Mouse (Mus musculus) heart, adult 18-20 months (tissue): ENCODE measurements around the gene Col13a1. TPM values are rescaled to one million over a fixed set of nuclear protein-coding genes. Genes with fewer than 3 reads are reported as not detected.
A peak's percentile ranks its signal among the peaks of the same experiment; 100 is the strongest.

ENCODE experiments used
- DNase-seq, 2 experiments: peaks; one replicate each; pipeline ENCODE4 v3.0.0; 2021 to 2022; ENCODE audit warnings: mixed read lengths in 1 of 2
- total RNA-seq, 2 experiments: library from RNA; stranded (reverse); gene quantifications; 2 replicates each; pipeline ENCODE4 v1.2.3; 2021

Gene Col13a1
- total RNA-seq, 2 experiments from 2014 or later, result 0.49 to 0.72 TPM

DNA sequence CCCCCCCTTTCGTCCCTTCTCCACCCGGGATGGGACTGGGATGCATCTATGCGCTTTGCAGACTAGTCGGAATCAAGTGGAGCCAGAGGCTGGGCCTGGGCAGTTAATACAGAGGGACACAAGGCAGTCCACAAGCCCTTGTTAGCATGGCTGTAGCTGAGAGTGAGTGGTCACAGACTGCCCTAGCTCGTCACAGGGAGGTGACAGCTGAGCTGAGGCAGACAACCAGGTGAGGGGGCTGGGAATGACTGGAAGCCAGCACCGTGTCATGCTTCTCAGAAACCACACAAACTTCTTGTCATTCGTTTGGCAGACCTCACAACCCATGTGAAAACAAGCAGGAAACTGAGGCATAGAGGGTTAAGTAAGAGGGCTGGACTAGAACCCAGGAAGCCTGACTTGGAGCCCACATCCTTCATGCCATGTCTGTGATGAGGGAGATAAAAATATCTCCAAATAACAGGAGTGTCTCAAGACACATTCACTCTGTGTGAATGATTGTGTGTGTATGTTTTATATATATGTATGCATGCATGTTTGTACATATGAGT, 10.8 kb downstream of the Col13a1 start:
- DNase-seq, result no peak

DNA sequence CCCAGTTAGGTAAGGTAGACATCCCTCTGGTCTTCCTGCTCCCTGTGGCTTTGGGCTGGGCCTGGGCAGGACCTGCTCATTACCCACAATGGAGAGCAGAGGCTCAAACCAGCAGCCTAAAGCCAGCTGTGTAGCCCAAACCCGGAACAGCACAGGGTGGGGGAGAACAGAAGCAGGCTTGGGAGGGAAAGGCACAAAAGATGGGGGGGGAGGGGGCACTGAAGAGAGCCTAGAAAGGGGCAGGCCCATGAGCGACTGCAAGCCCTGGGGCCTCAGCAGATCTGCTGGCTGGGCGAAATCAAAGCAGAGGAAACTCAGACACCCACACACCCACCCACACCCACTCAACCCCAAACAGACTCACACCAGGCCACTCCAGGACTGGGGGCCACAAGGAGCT, 11.7 kb downstream of the Col13a1 start:
- no peak for DNase-seq

DNA sequence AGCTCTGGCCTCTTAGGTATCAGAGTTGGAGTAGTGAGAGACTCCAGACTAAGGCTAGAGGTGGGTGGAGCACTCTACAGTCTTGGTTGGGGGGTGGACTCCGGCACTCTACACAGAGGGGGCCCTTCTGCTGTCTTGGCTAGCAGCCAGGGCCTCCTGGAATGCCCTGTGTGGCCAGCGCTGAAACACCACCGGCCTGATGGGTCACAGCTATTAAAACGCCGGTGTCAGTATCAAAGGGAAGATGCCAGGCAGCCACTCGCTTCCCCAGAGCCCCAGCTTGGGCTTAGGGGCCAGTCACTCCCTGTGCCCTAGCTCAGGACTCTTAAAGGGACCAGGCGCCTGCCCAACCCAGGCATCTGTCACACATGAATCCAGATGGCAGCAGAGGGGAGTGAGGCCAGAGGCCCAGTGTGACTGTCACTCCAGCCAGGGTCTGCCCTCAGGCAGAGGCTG, 13.5 kb downstream of the Col13a1 start:
- no peak for DNase-seq

DNA sequence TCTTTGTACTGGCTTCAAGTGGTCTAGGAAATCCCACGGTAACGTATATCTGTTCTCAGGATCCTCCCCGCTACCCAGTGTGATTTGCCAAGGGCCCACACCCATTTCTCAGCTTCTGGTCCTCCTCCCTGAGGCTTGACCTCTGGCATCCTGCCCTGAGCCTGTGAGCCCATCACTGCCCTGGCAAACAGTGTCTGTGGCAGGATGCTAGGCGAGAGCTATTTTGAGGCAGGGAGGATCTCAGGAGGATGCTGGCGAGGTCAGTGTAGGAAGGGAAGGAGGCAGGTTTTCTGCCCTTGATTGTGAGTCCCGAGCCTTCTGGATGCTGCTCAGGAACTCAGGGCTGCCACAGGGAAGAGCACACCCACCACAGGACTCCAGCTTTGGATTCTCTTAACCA, 22.2 kb downstream of the Col13a1 start:
- DNase-seq, result peak in 1 of 2 experiments; percentile 47

DNA sequence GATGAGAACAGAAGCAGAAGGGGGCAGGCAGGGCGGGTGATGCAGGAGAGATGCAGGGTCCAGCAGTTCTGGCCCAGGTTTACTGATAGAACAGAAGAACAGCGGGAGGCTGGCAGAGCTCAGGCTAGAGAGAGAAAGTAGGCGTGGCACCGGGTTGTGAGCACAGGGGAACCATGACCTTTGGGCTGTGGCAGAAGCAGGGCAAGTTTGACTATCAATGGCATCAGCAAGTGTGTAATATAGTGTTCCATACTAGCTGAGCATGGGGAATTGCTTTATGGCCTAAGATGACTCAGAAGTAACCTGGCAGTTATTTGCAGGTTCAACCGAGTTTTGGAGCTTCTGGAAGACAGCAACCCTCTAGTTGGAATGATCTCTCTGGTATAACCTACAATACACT, 25.0 kb downstream of the Col13a1 start:
- no peak for DNase-seq

DNA sequence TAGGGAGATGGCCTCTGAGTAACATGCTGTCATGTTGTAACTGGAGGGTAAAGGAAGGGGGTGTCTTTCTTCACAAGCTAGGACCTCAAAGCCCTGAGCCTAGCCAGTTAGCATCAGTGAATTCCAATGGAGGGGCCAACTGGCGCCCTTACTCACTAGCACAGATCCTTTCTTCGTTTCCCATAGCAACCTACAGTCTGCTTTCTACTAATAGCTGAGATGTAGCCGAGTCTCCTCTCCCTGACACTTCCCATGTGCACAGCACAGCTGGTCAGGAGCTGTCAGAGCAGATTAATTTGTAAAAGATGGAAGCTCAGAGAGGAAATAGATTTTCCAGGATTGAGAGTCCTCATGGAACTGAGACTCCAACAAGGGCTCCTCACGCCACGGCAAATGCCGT, 29.4 kb downstream of the Col13a1 start:
- DNase-seq, result no peak

DNA sequence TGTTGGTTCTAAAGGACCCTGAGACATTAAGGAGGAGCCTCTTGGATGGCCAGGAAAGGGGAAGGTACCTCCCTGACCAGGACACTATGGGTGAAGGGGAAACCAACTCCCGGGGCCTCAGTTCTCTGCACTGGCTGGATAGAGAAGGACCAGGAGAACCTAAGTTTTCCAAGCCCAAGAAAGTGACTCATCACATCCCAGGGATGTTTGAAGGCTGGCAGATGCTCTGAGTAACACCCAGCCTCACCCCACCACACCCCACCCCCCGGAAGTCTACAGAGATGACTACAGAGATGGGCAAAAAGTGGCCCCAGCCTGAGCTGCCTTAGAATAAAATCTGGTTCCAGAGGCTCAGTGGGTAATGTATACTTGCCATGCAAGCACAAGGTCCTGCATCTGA, 34.5 kb downstream of the Col13a1 start:
- DNase-seq, result no peak

DNA sequence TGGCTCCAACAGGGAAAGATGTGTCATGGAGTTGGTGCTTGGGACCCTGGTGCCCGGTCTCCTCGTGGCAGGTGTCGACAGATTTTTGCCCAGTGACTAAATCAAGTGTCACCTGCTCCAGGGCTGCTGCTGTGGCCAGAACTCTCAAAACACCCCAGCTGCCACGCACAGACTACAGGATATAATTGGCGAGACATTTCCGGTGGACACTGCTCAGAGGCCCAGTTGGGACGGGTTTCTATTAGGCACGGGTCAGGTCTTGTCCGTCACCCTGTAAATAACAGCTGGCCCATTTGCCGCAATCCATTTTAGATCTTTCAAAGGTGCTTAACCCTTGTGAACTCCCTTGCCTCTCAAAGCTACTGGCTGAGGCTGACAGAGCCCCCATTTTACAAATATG, 35.4 kb downstream of the Col13a1 start:
- no peak for DNase-seq

DNA sequence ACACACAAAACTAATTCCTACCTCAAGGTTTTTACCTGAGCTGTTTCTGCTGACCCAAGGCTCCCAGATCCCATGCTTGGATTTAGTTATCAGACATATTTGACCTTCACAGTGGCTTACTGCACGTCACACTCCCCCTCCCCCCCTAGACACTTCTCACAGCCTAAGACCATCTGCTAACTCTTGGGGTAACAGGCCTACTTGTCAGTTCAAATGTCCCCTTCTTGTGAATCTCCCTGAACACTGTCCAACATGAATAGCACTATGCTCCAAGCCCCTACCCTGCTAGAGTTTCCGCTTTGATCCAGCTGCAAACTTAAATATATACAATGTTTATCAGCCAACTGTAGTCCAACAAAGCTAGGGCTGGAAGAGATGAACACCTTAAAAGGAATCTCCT, 36.2 kb downstream of the Col13a1 start:
- DNase-seq, result no peak

DNA sequence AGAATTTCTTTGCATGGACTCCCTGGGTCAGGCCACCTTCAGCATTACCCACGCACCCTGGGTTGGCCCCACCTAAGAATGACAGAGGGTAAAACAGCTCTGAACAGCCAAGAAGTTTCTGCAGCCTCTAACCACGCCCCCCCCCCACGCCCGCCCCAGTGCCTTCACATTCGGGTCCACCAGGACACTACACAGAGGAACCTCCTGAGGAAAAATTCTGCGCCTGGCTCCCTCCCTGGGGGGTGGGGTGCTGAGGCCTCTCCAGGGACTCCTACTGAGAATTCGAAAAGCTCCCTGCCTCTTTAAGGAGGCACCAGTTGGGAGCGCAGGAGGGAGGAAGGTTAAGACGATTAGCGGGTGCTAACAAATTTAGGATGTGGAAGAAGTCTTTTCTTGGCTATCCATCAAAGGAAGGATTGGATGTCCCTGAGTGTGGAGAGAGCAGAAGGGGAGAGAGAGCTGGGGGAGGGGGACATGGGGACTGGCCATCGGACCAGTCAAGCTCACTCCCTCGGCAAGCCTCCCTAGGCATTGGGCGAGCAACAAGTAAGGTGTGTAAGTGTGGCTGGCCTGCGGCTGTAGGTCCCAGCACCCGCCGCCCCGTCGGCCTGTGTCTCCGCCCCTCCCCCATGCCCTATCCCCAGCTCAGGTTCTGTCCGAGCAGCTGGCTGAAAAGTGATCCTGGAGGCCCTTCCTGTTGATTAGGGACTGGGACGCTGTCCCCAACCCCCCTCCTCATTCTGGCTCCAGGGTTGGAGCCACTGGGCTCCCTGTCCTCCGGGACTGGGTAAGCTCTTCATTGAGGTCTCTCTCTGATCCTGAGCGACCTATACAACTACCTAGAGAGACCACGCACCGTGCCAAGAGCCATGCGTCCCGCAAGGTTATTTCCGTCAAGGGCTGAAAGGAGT, 42.4 kb downstream of the Col13a1 start:
- DNase-seq, result no peak

DNA sequence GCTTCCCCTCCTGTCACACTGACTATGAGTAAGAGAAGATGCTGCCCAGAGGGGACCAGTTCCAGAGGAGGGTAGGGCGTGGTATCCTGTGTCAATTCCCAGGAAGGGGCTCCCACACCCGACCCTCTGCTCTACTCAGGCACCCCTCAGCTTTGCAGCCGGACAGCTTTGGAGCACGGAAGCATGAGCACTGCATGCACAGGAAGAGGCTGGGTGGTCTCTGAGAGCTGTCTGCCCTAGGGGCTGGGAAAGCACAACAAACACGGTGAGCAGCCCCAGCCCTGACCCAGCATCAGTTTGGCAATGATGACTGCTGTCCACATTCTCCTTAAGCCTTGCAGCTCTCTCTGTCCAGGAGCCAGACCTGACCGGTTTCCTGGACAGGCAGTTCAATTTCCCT, 47.2 kb downstream of the Col13a1 start:
- no peak for DNase-seq

DNA sequence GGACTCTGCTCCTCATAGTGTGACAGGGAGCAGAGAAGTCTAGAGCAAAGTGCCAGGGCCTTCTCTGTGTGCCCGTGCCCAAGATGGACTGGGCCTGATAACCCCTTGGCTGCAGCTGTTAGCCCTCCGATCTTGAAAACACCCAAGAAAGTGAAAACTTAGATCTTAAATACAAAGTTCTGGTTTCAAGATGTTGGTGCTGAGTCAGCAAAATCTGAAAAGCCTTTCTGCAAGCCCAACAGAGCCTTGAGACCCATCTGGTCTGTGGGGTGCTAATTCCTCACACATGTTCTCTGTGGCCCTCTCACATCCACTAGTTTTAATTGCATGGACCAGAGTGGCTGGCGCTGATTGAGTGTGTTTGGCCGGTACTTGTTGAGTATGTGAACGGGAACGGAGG, 49.0 kb downstream of the Col13a1 start:
- no peak for DNase-seq

DNA sequence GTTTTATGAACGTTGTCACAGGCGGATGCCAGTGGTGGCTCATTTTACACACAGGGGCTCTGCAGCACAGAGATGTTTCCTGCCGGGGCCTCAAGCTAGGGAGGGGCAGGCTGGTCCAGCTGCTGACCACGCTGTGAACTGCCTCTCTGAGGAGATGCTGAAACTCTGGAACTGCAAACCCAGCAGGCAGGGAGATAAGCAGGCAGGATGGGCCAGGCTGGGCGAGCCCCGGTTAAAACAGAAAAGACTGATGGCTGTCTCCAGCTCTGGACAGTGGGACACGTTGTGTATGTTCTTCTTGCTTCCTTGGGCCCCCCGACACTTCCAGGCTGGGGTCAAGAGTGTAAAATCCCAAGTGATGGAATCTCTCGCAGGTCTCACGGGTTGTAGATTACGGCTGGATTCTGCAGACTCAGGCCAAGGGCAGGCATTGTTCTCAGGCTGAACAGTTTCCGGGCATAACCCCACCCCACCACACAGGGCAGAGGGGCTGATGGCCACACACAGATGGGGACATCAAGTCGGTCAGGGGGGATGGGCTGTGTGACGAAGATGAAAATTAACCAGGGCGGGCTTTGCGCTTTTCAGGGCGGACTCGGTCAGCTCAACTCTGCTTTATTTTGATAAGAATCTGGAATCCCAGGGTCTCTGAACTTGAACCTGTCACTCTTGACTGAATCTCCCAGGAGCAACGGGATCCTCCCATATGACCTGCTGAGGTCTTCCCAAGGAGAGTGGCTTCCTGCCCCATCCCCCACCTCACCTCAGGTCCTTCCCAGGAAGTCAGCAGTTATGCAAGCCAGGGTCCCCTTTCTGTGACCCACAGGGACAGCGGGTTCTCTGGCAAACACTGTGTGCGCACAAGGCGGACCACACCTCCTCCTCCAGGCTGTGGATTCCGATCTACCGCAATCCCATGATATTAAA, 49.9 kb downstream of the Col13a1 start:
- peak; percentile 24 to 35 for DNase-seq

DNA sequence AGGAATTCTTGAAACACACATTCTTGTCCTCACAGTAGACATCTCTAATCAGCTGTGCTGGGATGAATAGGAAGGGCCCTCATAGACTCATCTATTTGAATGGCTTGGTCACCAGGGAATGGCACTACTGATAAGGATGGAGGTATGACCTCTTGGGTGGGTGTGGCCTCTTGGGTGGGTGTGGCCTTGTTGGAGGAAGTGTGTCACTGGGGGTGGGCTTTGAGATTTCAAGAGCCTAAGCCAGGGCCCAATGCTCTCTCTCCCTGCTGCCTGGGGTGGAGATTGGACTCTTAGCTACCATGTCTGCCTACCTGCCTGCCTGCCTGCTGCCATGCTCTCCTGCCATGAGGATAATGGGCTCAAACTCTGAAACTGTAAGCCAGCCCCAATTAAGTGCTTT, 53.2 kb downstream of the Col13a1 start:
- DNase-seq, result no peak

DNA sequence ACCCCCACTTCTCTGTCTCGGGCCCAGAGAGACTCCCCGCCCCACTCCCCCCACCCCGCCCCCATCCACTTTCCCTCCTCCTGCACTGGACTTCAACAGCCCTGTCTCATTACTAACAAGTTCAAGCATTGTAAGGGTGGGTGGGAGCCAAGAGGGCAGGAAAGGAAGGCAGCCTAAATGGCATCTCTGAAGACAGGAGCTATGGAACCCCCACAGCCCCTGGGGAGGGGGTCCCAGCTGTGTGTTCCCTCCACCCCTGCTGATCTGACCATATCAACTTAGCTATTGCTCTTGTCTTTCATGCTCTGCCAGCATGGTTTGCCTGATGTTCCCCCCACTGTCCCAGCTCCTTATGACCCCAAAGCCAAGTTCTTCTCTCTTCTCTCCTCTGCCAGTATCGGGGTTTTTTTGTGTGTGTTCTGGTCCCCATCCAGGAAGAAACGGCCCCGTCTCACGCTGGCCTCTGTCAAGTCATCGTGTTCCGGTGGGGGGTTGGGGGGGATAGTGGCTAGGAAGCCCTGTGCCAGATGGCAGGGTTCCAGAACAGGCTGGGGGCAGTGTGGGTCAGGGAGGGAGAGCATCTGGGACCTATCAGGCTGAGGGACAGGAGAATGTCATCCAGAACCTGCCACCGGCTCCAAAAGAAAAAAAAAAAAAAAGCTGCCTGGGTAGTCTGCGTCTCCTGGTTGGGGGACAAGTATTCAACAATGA, 58.1 kb downstream of the Col13a1 start:
- peak in 1 of 2 experiments; percentile 30 for DNase-seq

DNA sequence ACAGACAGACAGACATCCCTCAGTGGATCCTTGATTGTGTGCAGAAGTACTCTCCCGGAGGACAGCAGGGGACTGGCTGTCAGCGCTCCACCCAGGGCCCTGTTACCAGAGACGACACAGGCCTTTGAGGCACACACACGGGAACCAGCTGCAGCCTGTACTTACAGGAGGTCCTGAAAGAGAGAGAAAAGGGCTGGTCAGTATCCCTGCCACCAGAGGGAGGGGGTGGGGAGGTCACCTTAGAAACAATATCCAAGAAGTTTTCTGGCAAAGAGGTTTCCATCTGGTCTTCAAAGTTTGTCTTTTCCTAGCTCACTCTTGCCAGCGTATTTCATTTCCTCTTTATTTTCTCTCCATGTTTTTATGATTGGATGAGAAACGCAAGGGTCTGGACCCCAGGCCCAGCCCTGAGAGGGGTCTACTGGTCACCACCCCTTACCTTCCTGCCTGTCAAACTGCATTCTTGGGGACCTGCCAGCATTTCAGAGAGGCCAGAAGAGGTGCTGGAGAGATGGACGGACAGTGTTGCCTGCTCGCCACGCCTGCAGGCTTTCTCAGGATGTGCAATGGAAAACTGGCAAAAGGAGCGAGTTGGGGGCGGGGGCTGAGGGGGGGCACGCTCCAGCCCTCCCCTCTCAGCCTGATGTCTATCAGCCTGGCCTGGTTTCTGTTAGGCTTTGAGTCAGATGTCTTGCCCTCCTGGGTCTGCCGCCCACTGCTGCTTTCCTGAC, 58.8 kb downstream of the Col13a1 start:
- DNase-seq, result peak; percentile 17 to 39

DNA sequence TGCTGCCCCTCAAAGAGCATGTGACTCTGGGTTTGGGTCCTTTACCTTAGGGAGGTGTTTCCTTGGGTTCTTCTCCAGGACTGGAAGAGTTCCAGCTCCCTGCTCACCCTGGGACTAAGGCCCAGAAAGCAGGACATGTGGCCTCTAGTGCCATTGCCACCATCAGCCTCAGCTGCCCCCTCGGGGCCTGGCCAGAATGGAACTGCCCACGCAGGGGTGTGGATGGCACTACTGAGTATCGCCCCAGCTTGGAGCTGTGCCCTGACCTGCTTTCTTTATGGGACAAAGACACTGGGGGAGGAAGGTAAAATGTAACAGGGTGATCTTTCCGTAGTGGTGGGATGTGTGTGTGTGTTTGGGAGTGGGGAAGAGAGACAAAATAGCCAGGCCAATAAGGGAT, 59.4 kb downstream of the Col13a1 start:
- peak in 1 of 2 experiments; percentile 13 for DNase-seq

DNA sequence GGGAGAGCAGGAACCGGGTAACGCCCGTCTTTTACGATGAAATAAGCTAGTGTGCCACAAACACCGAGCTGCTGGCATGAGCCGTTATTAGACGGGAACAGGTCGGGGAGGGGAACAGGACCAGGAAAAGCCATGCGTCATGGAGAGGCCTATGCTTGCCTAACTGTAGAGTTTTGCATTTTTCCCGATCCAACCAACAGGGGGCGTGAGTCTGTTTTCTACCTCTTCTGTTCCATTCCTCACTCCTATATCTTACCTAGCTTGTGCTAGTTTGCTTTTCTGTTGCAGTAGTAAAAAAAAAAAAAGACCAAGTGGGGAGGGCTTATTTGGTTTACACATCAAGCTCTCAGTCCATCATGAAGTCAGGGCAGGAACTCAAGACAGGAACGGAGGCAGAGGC, 61.8 kb downstream of the Col13a1 start:
- no peak for DNase-seq

DNA sequence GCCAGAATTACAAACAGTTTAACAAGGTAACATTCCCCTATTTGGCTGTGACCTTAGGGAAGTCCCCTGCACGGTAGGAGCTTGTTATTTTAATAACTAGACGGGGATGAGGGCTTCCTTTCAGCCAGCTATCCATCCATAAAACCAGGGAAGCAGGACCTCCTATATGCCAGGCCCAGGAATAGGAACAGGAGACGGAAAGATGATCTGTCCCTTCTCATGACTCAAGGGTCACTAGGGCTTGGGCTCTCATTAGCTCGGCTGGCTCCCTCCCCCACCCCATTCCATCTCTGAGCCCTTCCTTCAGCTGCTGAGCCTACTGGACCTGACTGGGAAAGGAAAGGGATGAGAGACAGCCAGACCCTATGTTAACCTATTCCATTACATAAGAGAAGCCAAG, 67.1 kb downstream of the Col13a1 start:
- DNase-seq, result no peak

DNA sequence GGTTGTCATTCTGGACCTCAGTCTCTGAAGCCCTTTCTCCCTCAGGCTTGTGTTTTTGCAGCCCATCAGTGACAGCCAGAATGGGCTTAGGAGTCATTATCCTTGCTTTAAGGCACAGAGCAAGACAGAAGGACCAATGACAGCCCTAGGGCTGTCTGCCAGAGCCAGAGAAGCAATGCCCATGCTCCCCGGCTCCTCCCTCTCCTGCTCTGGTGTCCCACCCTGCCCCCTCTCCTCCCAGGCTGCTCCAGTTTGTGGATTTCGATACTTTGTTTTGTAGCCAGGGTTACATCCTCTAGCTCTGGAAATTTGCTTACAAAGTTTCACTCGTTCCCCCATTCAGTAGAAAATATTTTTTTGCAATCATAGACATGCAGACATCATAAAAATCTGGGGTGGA, 69.9 kb downstream of the Col13a1 start:
- no peak for DNase-seq

DNA sequence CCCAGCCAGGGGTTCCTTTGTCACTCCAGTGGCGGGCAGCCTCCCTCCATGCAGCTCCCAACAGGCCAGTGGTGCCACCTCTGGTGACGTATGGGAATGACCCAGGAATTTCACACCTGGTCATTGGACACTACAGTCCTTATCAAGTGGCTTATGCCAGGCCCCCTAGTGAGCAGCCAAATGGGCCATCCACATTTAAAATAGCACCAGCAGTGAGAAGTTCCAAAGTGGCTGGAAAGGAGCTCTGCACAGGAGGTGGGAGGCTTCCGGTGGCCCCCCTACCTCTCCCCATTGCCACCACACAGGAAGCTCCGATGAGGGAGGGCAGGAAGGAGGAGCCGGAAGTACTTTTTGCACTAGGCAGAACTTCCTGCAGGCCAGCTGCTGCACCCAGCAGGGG, 72.7 kb downstream of the Col13a1 start:
- DNase-seq, result peak; percentile 56 to 66
